32 mouse cellular contexts compared by ENCODE assay signal in genomic region chr1:35232592-35232991, GRCm38 (mm10).
A peak's percentile ranks its signal among the peaks of the same experiment; 100 is the strongest.
DNase-seq lines count a peak whose midpoint lies in the region; ATAC-seq and TF ChIP-seq lines count a peak whose summit lies in the region.
"Had no signal": no experiment of that assay in that cellular context is flagged by ENCODE, and none has a peak within 500 bp of the region (broad histone marks: within the 10 kb centered on the region; RNA-seq: fewer than 3 reads in every experiment).

No protein-coding gene starts in this region.

- H3K27me3 ChIP-seq in embryonic facial prominence, embryonic 14.5 days (replicated peaks; ENCODE audit: control insufficient read depth, insufficient read depth, low read length) = no peaks in the 10 kb centered on the region
- H3K27me3 ChIP-seq in embryonic facial prominence, embryonic 10.5 days (replicated peaks; ENCODE audit: low read depth, poor library complexity, severe bottlenecking) = no peaks in the 10 kb centered on the region
- H3K27me3 ChIP-seq in midbrain, embryonic 11.5 days (ENCODE audit: control insufficient read depth, insufficient read depth, low read length) = no peaks in the 10 kb centered on the region
- no peaks in the 10 kb centered on the region for H3K27me3 ChIP-seq in midbrain, embryonic 15.5 days (replicated peaks)
- no peaks in the 10 kb centered on the region for H3K27me3 ChIP-seq in forebrain, postnatal 0 days (ENCODE audit: insufficient read depth, low read length)
- H3K27me3 ChIP-seq in stomach, postnatal 0 days (ENCODE audit: control insufficient read depth, insufficient read depth, low read length) = no peaks in the 10 kb centered on the region
- H3K27me3 ChIP-seq: embryonic facial prominence, embryonic 13.5 days; intestine, embryonic 15.5 days; limb, embryonic 15.5 days; liver, embryonic 13.5 days; megakaryocyte, embryonic 14.5 days; neural tube, embryonic 13.5 days had no signal

- H3K4me1 ChIP-seq in embryonic facial prominence, embryonic 14.5 days (ENCODE audit: control insufficient read depth, insufficient read depth, low read length) = no peaks in the 10 kb centered on the region
- H3K4me1 ChIP-seq in embryonic facial prominence, embryonic 10.5 days = no peaks in the 10 kb centered on the region
- peaks cover 4% of the 10 kb centered on the region; the same call in 1 of the 2 replicates for H3K4me1 ChIP-seq in midbrain, embryonic 11.5 days (ENCODE audit: control insufficient read depth, insufficient read depth, low read length)
- 0 out of 2 replicates have a peak, but pooled peaks cover 4% of the 10 kb centered on the region for H3K4me1 ChIP-seq in midbrain, embryonic 15.5 days
- no peaks in the 10 kb centered on the region for H3K4me1 ChIP-seq in forebrain, postnatal 0 days (ENCODE audit: insufficient read depth)
- H3K4me1 ChIP-seq in stomach, postnatal 0 days (replicated peaks; ENCODE audit: control insufficient read depth, insufficient read depth) = no peaks in the 10 kb centered on the region
- H3K4me1 ChIP-seq: intestine, embryonic 15.5 days; limb, embryonic 10.5 days; limb, embryonic 15.5 days; liver, embryonic 13.5 days; megakaryocyte, embryonic 14.5 days; neural tube, embryonic 13.5 days had no signal

- no peak overlapping the region for H3K4me2 ChIP-seq in embryonic facial prominence, embryonic 14.5 days (ENCODE audit: low read depth, low read length)
- H3K4me2 ChIP-seq in midbrain, embryonic 11.5 days = no peak overlapping the region
- H3K4me2 ChIP-seq in midbrain, embryonic 15.5 days = no peak overlapping the region
- H3K4me2 ChIP-seq in forebrain, postnatal 0 days (ENCODE audit: low read depth) = no peak overlapping the region
- no peak overlapping the region for H3K4me2 ChIP-seq in stomach, postnatal 0 days (replicated peaks; ENCODE audit: low read depth)
- H3K4me2 ChIP-seq: embryonic facial prominence, embryonic 13.5 days; heart, embryonic 11.5 days; intestine, embryonic 15.5 days; limb, embryonic 15.5 days; liver, embryonic 13.5 days; neural tube, embryonic 13.5 days had no signal

- 0 out of 2 replicates have a peak, but pooled peaks cover 2% of the 10 kb centered on the region for H3K9me3 ChIP-seq in embryonic facial prominence, embryonic 14.5 days (ENCODE audit: control insufficient read depth, low read length)
- H3K9me3 ChIP-seq in embryonic facial prominence, embryonic 10.5 days = no peaks in the 10 kb centered on the region
- no peaks in the 10 kb centered on the region for H3K9me3 ChIP-seq in midbrain, embryonic 11.5 days (ENCODE audit: control insufficient read depth, low read length)
- H3K9me3 ChIP-seq in midbrain, embryonic 15.5 days = no peaks in the 10 kb centered on the region
- no peaks in the 10 kb centered on the region for H3K9me3 ChIP-seq in forebrain, postnatal 0 days (ENCODE audit: low read length)
- no peaks in the 10 kb centered on the region for H3K9me3 ChIP-seq in stomach, postnatal 0 days (ENCODE audit: control insufficient read depth, low read length)
- H3K9me3 ChIP-seq: embryonic facial prominence, embryonic 13.5 days; intestine, embryonic 15.5 days; limb, embryonic 10.5 days; limb, embryonic 15.5 days; liver, embryonic 13.5 days; neural tube, embryonic 13.5 days had no signal

- no peak for TF ChIP-seq CTCF in forebrain, postnatal 0 days (IDR thresholded peaks at IDR 0.05; ENCODE audit: low read depth)
- TF ChIP-seq CTCF in stomach, postnatal 0 days (IDR thresholded peaks at IDR 0.05; ENCODE audit: low read depth) = no peak

- ATAC-seq in embryonic facial prominence, embryonic 14.5 days (ENCODE audit: low read depth) = no peak
- ATAC-seq in midbrain, embryonic 11.5 days (ENCODE audit: low FRiP score) = peak; percentile 64; the same call in 1 of the 2 replicates
- ATAC-seq in midbrain, embryonic 15.5 days (replicated peaks) = no peak
- no peak for ATAC-seq in forebrain, postnatal 0 days
- no peak for ATAC-seq in stomach, postnatal 0 days (ENCODE audit: low FRiP score, low TSS enrichment)
- ATAC-seq: hindbrain, embryonic 16.5 days; intestine, embryonic 15.5 days; lung, postnatal 0 days had no signal

- 26% methylated on average over 2 of the region's 2 CpGs for WGBS in embryonic facial prominence, embryonic 14.5 days
- 36% methylated on average over 2 of the region's 2 CpGs for WGBS in embryonic facial prominence, embryonic 10.5 days
- WGBS in midbrain, embryonic 11.5 days = 17% methylated on average over 2 of the region's 2 CpGs
- WGBS in midbrain, embryonic 15.5 days = 14% methylated on average over 2 of the region's 2 CpGs
- 13% methylated on average over 2 of the region's 2 CpGs for WGBS in forebrain, postnatal 0 days
- 43% methylated on average over 2 of the region's 2 CpGs for WGBS in stomach, postnatal 0 days

- no peak overlapping the region for H3K9ac ChIP-seq in embryonic facial prominence, embryonic 14.5 days (ENCODE audit: low read depth, low read length)
- no peak overlapping the region for H3K9ac ChIP-seq in midbrain, embryonic 11.5 days (ENCODE audit: low read length)
- no peak overlapping the region for H3K9ac ChIP-seq in midbrain, embryonic 15.5 days
- H3K9ac ChIP-seq in forebrain, postnatal 0 days = no peak overlapping the region
- no peak overlapping the region for H3K9ac ChIP-seq in stomach, postnatal 0 days (ENCODE audit: low read length)
- H3K9ac ChIP-seq: embryonic facial prominence, embryonic 13.5 days; intestine, embryonic 15.5 days; limb, embryonic 15.5 days; liver, embryonic 13.5 days; neural tube, embryonic 13.5 days had no signal

- no peak for TF ChIP-seq EP300 in stomach, postnatal 0 days (optimal IDR thresholded peaks at IDR 0.05)

- H3K4me3 ChIP-seq in embryonic facial prominence, embryonic 14.5 days (ENCODE audit: low read depth, low read length) = no peak overlapping the region
- no peak overlapping the region for H3K4me3 ChIP-seq in embryonic facial prominence, embryonic 10.5 days
- H3K4me3 ChIP-seq in midbrain, embryonic 11.5 days (ENCODE audit: low read depth, low read length) = no peak overlapping the region
- H3K4me3 ChIP-seq in midbrain, embryonic 15.5 days = no peak overlapping the region
- H3K4me3 ChIP-seq in forebrain, postnatal 0 days (ENCODE audit: low read depth, low read length) = no peak overlapping the region
- no peak overlapping the region for H3K4me3 ChIP-seq in stomach, postnatal 0 days (ENCODE audit: low read depth, low read length)
- H3K4me3 ChIP-seq: embryonic facial prominence, embryonic 13.5 days; erythroblast, embryonic 14.5 days; intestine, embryonic 15.5 days; limb, embryonic 10.5 days; limb, embryonic 15.5 days; liver, embryonic 13.5 days; megakaryocyte, embryonic 14.5 days; neural tube, embryonic 13.5 days had no signal

- no peaks in the 10 kb centered on the region for H3K36me3 ChIP-seq in embryonic facial prominence, embryonic 14.5 days (ENCODE audit: control insufficient read depth, insufficient read depth, low read length)
- H3K36me3 ChIP-seq in embryonic facial prominence, embryonic 10.5 days (replicated peaks) = no peaks in the 10 kb centered on the region
- H3K36me3 ChIP-seq in midbrain, embryonic 11.5 days (ENCODE audit: control insufficient read depth, insufficient read depth, low read length) = no peaks in the 10 kb centered on the region
- H3K36me3 ChIP-seq in midbrain, embryonic 15.5 days (replicated peaks) = no peaks in the 10 kb centered on the region
- H3K36me3 ChIP-seq in forebrain, postnatal 0 days (ENCODE audit: insufficient read depth) = no peaks in the 10 kb centered on the region
- H3K36me3 ChIP-seq in stomach, postnatal 0 days (ENCODE audit: control insufficient read depth, insufficient read depth, low read length) = no peaks in the 10 kb centered on the region
- H3K36me3 ChIP-seq: embryonic facial prominence, embryonic 13.5 days; intestine, embryonic 15.5 days; limb, embryonic 10.5 days; limb, embryonic 15.5 days; liver, embryonic 13.5 days; neural tube, embryonic 13.5 days had no signal

- peak; percentile 13 for DNase-seq in embryonic facial prominence, embryonic 14.5 days (ENCODE audit: low spot score)
- DNase-seq in embryonic facial prominence, embryonic 10.5 days (ENCODE audit: low spot score) = no peak
- no peak for DNase-seq in midbrain, embryonic 11.5 days (ENCODE audit: low spot score, missing footprints)
- DNase-seq in ES-CJ7 (ENCODE audit: low read depth, low spot score) = peak; percentile 99
- DNase-seq in brain, adult 2 months (ENCODE audit: low read depth, low spot score) = peak; percentile 10
- no peak for DNase-seq in forebrain, postnatal 0 days
- DNase-seq in stomach, postnatal 0 days (ENCODE audit: low spot score) = no peak
- DNase-seq: adrenal gland, postnatal 10 days; cerebellum, adult 18-20 months; cerebellum, postnatal 10 days; gastrocnemius, postnatal 10 days; heart, postnatal 36 days; kidney, adult 9 months; kidney, postnatal 10 days; layer of hippocampus, adult 9-11 months; liver, embryonic 13.5 days; lung, adult 18-20 months; lung, postnatal 4 days; right cerebral cortex, postnatal 25 days; thymus, adult 18-20 months; thymus, postnatal 36 days had no signal

- H3K27ac ChIP-seq in embryonic facial prominence, embryonic 14.5 days (replicated peaks; ENCODE audit: low read depth, low read length) = no peak overlapping the region
- H3K27ac ChIP-seq in embryonic facial prominence, embryonic 10.5 days (replicated peaks) = no peak overlapping the region
- no peak overlapping the region for H3K27ac ChIP-seq in midbrain, embryonic 11.5 days (ENCODE audit: low read depth, low read length)
- H3K27ac ChIP-seq in midbrain, embryonic 15.5 days = no peak overlapping the region
- H3K27ac ChIP-seq in forebrain, postnatal 0 days (ENCODE audit: low read depth, low read length) = no peak overlapping the region
- H3K27ac ChIP-seq in stomach, postnatal 0 days (replicated peaks) = no peak overlapping the region
- H3K27ac ChIP-seq: embryonic facial prominence, embryonic 13.5 days; intestine, embryonic 15.5 days; limb, embryonic 10.5 days; limb, embryonic 15.5 days; liver, embryonic 13.5 days; neural tube, embryonic 13.5 days had no signal

Comparison
In these comparisons a context has a peak if more than half of its experiments do, and no peak if none do; other contexts are left out.
1. DNase-seq: peak in embryonic facial prominence, embryonic 14.5 days (single experiment), ES-CJ7 (single experiment) and brain, adult 2 months (single experiment); none in embryonic facial prominence, embryonic 10.5 days (single experiment), midbrain, embryonic 11.5 days (single experiment), forebrain, postnatal 0 days (single experiment) and stomach, postnatal 0 days (single experiment).